Mouse (Mus musculus) intestine, embryonic 15.5 days (tissue): ENCODE data around the gene Ppp1ca. TPM values are rescaled to one million over a fixed set of nuclear protein-coding genes. Genes with fewer than 3 reads are reported as not detected.

Experiments
- ATAC-seq: fragments of 200-750 bp; cut with Nextera tagmentation; 2 replicates; pipeline ENCODE4 v1.8.0; 2017; ENCODE audit warnings: moderate TSS enrichment, moderate library complexity
- H3K27ac ChIP-seq: fragments of 300-500 bp; sonication (generic); 2 replicates; pipeline ENCODE4 v1.5.1; 2015; ENCODE audit warnings: mild to moderate bottlenecking, inconsistent platforms
- H3K27me3 ChIP-seq: fragments of 300-500 bp; sonication (generic); replicated peaks from 2 replicates; pipeline ENCODE4 v1.6.1; 2015; ENCODE audit warnings: inconsistent platforms
- H3K36me3 ChIP-seq: fragments of 300-500 bp; sonication (generic); 2 replicates; pipeline ENCODE4 v1.6.1; 2015; ENCODE audit warnings: inconsistent platforms
- H3K4me1 ChIP-seq: fragments of 300-500 bp; sonication (generic); replicated peaks from 2 replicates; pipeline ENCODE4 v1.6.1; 2015; ENCODE audit warnings: inconsistent platforms
- H3K4me2 ChIP-seq: fragments of 300-500 bp; sonication (generic); replicated peaks from 2 replicates; pipeline ENCODE4 v1.6.1; 2015; ENCODE audit warnings: mild to moderate bottlenecking, inconsistent platforms
- H3K4me3 ChIP-seq: fragments of 300-500 bp; sonication (generic); replicated peaks from 2 replicates; pipeline ENCODE4 v1.5.1; 2015; ENCODE audit warnings: inconsistent platforms
- H3K9ac ChIP-seq: fragments of 300-500 bp; sonication (generic); 2 replicates; pipeline ENCODE4 v1.6.1; 2015; ENCODE audit warnings: inconsistent platforms
- H3K9me3 ChIP-seq: fragments of 300-500 bp; sonication (generic); 2 replicates; pipeline ENCODE4 v1.6.1; 2016; ENCODE audit warnings: inconsistent platforms
- WGBS: fragments of 180-500 bp; shearing (Covaris S2); methylation state at CpG from one replicate; pipeline ENCODE4 v1.1.7; 2015; 5-methylcytosine and 5-hydroxymethylcytosine counted together
- polyA plus RNA-seq: library from polyadenylated mRNA; unstranded; fragments of >200 nt; fragmentation: Nextera tagmentation; extraction: Ambion mirVana; gene quantifications from 2 replicates; pipeline ENCODE4 v1.2.1, GENCODE M21; 2015

The Ppp1ca gene
- polyA plus RNA-seq, 1 experiment from 2014 or later: 757 TPM

- Histone ChIP-seq H3K27ac (no peak overlapping the region), H3K4me1 (peaks cover 18% of the 10 kb centered on the region), H3K27me3 (no peaks in the 10 kb centered on the region), H3K9ac (0 out of 2 replicates have a peak overlapping the region, but pooled peaks have one; percentile 91), H3K4me3 (peak overlapping the region; percentile 91), H3K4me2 (peak overlapping the region; percentile 82), H3K9me3 (no peaks in the 10 kb centered on the region), H3K36me3 (peaks cover 9% of the 10 kb centered on the region)
- WGBS: 92% methylated on average over 17 of the region's 17 CpGs
- ATAC-seq: 0 out of 2 replicates have a peak, but pooled peaks have one; percentile 4
Measured at GRCm38 (mm10) chr19:4149764-4150461, 42.0 kb upstream of the Ppp1ca start.

- no peaks in the 10 kb centered on the region for H3K27me3 ChIP-seq
- WGBS: 89% methylated on average over 22 of the region's 22 CpGs
- H3K27ac ChIP-seq: no peak overlapping the region
- H3K4me3 ChIP-seq: no peak overlapping the region
- no peak for ATAC-seq
- no peak overlapping the region for H3K9ac ChIP-seq
- no peaks in the 10 kb centered on the region for H3K9me3 ChIP-seq
- H3K4me2 ChIP-seq: no peak overlapping the region
- H3K4me1 ChIP-seq: peaks cover 18% of the 10 kb centered on the region
- peaks cover 9% of the 10 kb centered on the region for H3K36me3 ChIP-seq
Measured at GRCm38 (mm10) chr19:4150567-4151487, 41.0 kb upstream of the Ppp1ca start.

- no peak for ATAC-seq
- H3K27ac ChIP-seq: no peak overlapping the region
- peaks cover 9% of the 10 kb centered on the region for H3K36me3 ChIP-seq
- WGBS: 70% methylated on average over 5 of the region's 5 CpGs
- H3K4me1 ChIP-seq: peaks cover 18% of the 10 kb centered on the region
- no peak overlapping the region for H3K4me2 ChIP-seq
- no peak overlapping the region for H3K9ac ChIP-seq
- no peaks in the 10 kb centered on the region for H3K9me3 ChIP-seq
- H3K4me3 ChIP-seq: no peak overlapping the region
- no peaks in the 10 kb centered on the region for H3K27me3 ChIP-seq
Measured at GRCm38 (mm10) chr19:4151488-4151860, 40.4 kb upstream of the Ppp1ca start.

GRCm38 (mm10) chr19:4151898-4152297 is 40.0 kb upstream of the Ppp1ca start:
- Histone ChIP-seq H3K27ac (no peak overlapping the region), H3K36me3 (peaks cover 9% of the 10 kb centered on the region), H3K4me1 (peaks cover 18% of the 10 kb centered on the region), H3K9me3 (no peaks in the 10 kb centered on the region), H3K27me3 (no peaks in the 10 kb centered on the region), H3K9ac (no peak overlapping the region), H3K4me2 (no peak overlapping the region), H3K4me3 (no peak overlapping the region)
- ATAC-seq: no peak
- 88% methylated on average over 5 of the region's 5 CpGs for WGBS

- no peaks in the 10 kb centered on the region for H3K9me3 ChIP-seq
- no peak for ATAC-seq
- 85% methylated on average over 8 of the region's 8 CpGs for WGBS
- no peak overlapping the region for H3K9ac ChIP-seq
- no peak overlapping the region for H3K4me2 ChIP-seq
- no peak overlapping the region for H3K4me3 ChIP-seq
- no peak overlapping the region for H3K27ac ChIP-seq
- H3K27me3 ChIP-seq: no peaks in the 10 kb centered on the region
- H3K36me3 ChIP-seq: peaks cover 15% of the 10 kb centered on the region
- peaks cover 16% of the 10 kb centered on the region for H3K4me1 ChIP-seq
Measured at GRCm38 (mm10) chr19:4152445-4153231, 39.2 kb upstream of the Ppp1ca start.

- Histone ChIP-seq H3K4me2 (no peak within 1 kb of the TSS), H3K9ac (no peak within 1 kb of the TSS), H3K27me3 (no peaks in the 10 kb centered on the region), H3K9me3 (no peaks in the 10 kb centered on the region), H3K27ac (no peak within 1 kb of the TSS), H3K36me3 (peaks cover 15% of the 10 kb centered on the region), H3K4me3 (no peak within 1 kb of the TSS), H3K4me1 (peaks cover 12% of the 10 kb centered on the region)
- ATAC-seq: no peak
- 66% methylated on average over 11 of the region's 11 CpGs for WGBS
Measured at GRCm38 (mm10) chr19:4153232-4153654, 38.6 kb upstream of the Ppp1ca start, which contains the start of gene Ptprcap. Gene Ptprcap, plus strand, starts transcription at chr19:4153604.

- Histone ChIP-seq H3K4me3 (no peak overlapping the region), H3K9me3 (no peaks in the 10 kb centered on the region), H3K27me3 (no peaks in the 10 kb centered on the region), H3K27ac (no peak overlapping the region), H3K4me1 (peaks cover 5% of the 10 kb centered on the region), H3K9ac (no peak overlapping the region), H3K4me2 (no peak overlapping the region), H3K36me3 (peaks cover 25% of the 10 kb centered on the region)
- no peak for ATAC-seq
- 73% methylated on average over 13 of the region's 13 CpGs for WGBS
Measured at GRCm38 (mm10) chr19:4154437-4155222, 37.2 kb upstream of the Ppp1ca start.

- Histone ChIP-seq H3K4me3 (no peak overlapping the region), H3K9ac (no peak overlapping the region), H3K4me2 (no peak overlapping the region), H3K9me3 (no peaks in the 10 kb centered on the region), H3K27ac (no peak overlapping the region), H3K4me1 (no peaks in the 10 kb centered on the region; the same call in 1 of the 2 replicates), H3K27me3 (no peaks in the 10 kb centered on the region), H3K36me3 (peaks cover 25% of the 10 kb centered on the region)
- WGBS: 81% methylated on average over 6 of the region's 6 CpGs
- ATAC-seq: no peak
Measured at GRCm38 (mm10) chr19:4155223-4156072, 36.4 kb upstream of the Ppp1ca start.

GRCm38 (mm10) chr19:4156073-4156579 is 35.7 kb upstream of the Ppp1ca start:
- H3K9ac ChIP-seq: no peak overlapping the region
- no peak for ATAC-seq
- no peaks in the 10 kb centered on the region for H3K9me3 ChIP-seq
- H3K27me3 ChIP-seq: no peaks in the 10 kb centered on the region
- no peak overlapping the region for H3K4me2 ChIP-seq
- peaks cover 19% of the 10 kb centered on the region for H3K36me3 ChIP-seq
- H3K27ac ChIP-seq: no peak overlapping the region
- 76% methylated on average over 20 of the region's 20 CpGs for WGBS
- no peak overlapping the region for H3K4me3 ChIP-seq
- no peaks in the 10 kb centered on the region for H3K4me1 ChIP-seq

- no peak for ATAC-seq
- WGBS: 90% methylated on average over 12 of the region's 12 CpGs
- H3K9ac ChIP-seq: no peak overlapping the region
- H3K36me3 ChIP-seq: peaks cover 18% of the 10 kb centered on the region
- H3K27me3 ChIP-seq: no peaks in the 10 kb centered on the region
- no peak overlapping the region for H3K27ac ChIP-seq
- no peak overlapping the region for H3K4me2 ChIP-seq
- no peaks in the 10 kb centered on the region for H3K9me3 ChIP-seq
- no peak overlapping the region for H3K4me3 ChIP-seq
- H3K4me1 ChIP-seq: no peaks in the 10 kb centered on the region
Measured at GRCm38 (mm10) chr19:4156771-4157170, 35.1 kb upstream of the Ppp1ca start.
